Mouse (Mus musculus) olfactory bulb, adult 2 months (tissue): ENCODE data around the gene Prg2.

ENCODE experiments used
- CTCF ChIP-seq: fragments of 200-500 bp; IDR thresholded peaks from 2 replicates; pipeline ENCODE4 v1.5.1; 2012; ENCODE audit warnings: low read depth, mild to moderate bottlenecking, low read length, moderate library complexity; ENCODE audit not compliant: insufficient read depth
- POLR2A ChIP-seq: fragments of 200-500 bp; IDR thresholded peaks from 2 replicates; pipeline ENCODE4 v1.6.1; 2012; ENCODE audit warnings: mild to moderate bottlenecking, low read depth, low read length, moderate library complexity; ENCODE audit not compliant: insufficient read depth

GRCm38 (mm10) chr2:84956274-84956673 lies 24.0 kb upstream of the Prg2 start:
- TF ChIP-seq CTCF = peak; percentile 43; the same call in 1 of the 2 replicates
- TF ChIP-seq POLR2A = no peak; the same call in 1 of the 2 replicates
